Mouse (Mus musculus) lung, embryonic 14.5 days (tissue): ENCODE measurements at regions not wholly inside any gene's neighbourhood (a gene's known extent, or its start where the extent isn't known, plus 50 kb on each side); places are given as distances from the start of the nearest gene placed in this dataset.

ENCODE experiments used
- ATAC-seq: fragments of 200-750 bp; cut with Nextera tagmentation; 2 replicates; pipeline ENCODE4 v1.8.0; 2017; ENCODE audit warnings: mild to moderate bottlenecking, moderate TSS enrichment, moderate library complexity; ENCODE audit not compliant: insufficient read depth
- DNase-seq: peaks from one replicate; pipeline ENCODE4 v3.0.0-alpha.2; 2015
- H3K27ac ChIP-seq: fragments of 300-500 bp; sonication (generic); 2 replicates; pipeline ENCODE4 v1.5.1; 2014; ENCODE audit warnings: low read depth, mild to moderate bottlenecking, moderate library complexity
- H3K27me3 ChIP-seq: fragments of 300-500 bp; sonication (generic); 2 replicates; pipeline ENCODE4 v1.6.1; 2014; ENCODE audit warnings: low read length, control low read depth; ENCODE audit not compliant: insufficient read depth
- H3K36me3 ChIP-seq: fragments of 300-500 bp; sonication (generic); 2 replicates; pipeline ENCODE4 v1.6.1; 2014; ENCODE audit warnings: control low read depth; ENCODE audit not compliant: insufficient read depth
- H3K4me1 ChIP-seq: fragments of 300-500 bp; sonication (generic); 2 replicates; pipeline ENCODE4 v1.6.1; 2014; ENCODE audit warnings: antibody characterized with exemption, control low read depth; ENCODE audit not compliant: insufficient read depth
- H3K4me2 ChIP-seq: fragments of 300-500 bp; sonication (generic); 2 replicates; pipeline ENCODE4 v1.6.1; 2014; ENCODE audit warnings: mild to moderate bottlenecking
- H3K4me3 ChIP-seq: fragments of 300-500 bp; sonication (generic); 2 replicates; pipeline ENCODE4 v1.5.1; 2014; ENCODE audit warnings: low read depth, low read length
- H3K9ac ChIP-seq: fragments of 300-500 bp; sonication (generic); 2 replicates; pipeline ENCODE4 v1.6.1; 2014
- H3K9me3 ChIP-seq: fragments of 300-500 bp; sonication (generic); 2 replicates; pipeline ENCODE4 v1.6.1; 2016; ENCODE audit warnings: low read depth, low read length, control low read depth
- CTCF ChIP-seq: IDR thresholded peaks from 2 replicates; pipeline ENCODE4 v1.5.1; 2016; ENCODE audit warnings: antibody characterized with exemption, low read depth
- WGBS: fragments of 180-500 bp; shearing (Covaris S2); extraction: QIAGEN DNeasy Blood & Tissue Kit; methylation state at CpG from one replicate; pipeline ENCODE4 v1.1.7; 2014; 5-methylcytosine and 5-hydroxymethylcytosine counted together

DNA sequence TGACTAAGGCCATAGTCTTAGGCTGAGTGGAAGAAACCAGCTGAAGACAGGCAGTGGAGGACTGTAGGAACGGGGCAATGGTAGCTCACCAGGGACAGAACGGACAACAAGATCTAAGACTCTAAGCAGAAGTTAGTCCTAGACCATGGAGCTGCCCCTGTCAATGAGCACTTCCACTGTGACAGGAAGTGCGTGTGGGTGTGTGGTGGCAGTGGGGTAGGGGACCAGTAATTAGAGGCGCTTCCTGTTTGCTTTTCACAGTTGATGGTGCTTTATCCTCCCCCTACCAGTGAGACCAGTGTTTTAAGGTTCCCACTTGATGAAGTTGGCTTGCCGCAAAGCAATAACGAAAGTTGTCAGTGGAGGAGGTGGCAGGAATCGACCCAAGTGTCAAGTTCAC is 168.4 kb upstream of the 4930535I16Rik start:
- WGBS, result 79% methylated on average over 7 of the region's 7 CpGs
- Histone ChIP-seq H3K27me3 (no peaks in the 10 kb centered on the region), H3K4me3 (no peak overlapping the region), H3K36me3 (no peaks in the 10 kb centered on the region), H3K9me3 (no peaks in the 10 kb centered on the region), H3K4me1 (no peaks in the 10 kb centered on the region), H3K4me2 (no peak overlapping the region), H3K27ac (no peak overlapping the region), H3K9ac (no peak overlapping the region)
- TF ChIP-seq CTCF, result no peak
- ATAC-seq, result no peak
- no peak for DNase-seq

DNA sequence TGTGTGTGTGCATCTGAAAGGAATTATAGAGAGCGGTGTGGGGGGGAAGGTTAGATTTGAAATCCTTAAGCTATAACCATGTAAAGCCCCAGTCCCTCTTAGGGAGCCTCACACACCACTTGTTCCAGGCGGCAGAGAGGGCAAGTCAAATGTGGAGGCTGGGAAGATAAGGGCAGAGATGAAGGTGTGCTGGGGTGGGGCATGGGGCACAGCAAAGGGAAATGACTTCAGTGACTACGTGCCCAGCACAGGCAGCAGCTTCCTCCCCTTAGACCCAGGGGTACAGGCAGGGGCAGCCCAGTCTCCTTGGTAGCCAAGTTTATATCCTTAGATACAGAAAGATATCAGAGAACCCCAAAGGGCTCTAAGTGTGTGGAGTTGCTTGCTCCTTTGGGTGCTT is 161.8 kb upstream of the 4930535I16Rik start:
- no peaks in the 10 kb centered on the region for H3K36me3 ChIP-seq
- no peak overlapping the region for H3K4me3 ChIP-seq
- DNase-seq (no peak), ATAC-seq (no peak)
- TF ChIP-seq CTCF, result no peak
- WGBS, result 48% methylated on average over 3 of the region's 3 CpGs
- H3K9ac ChIP-seq, result no peak overlapping the region
- H3K27me3 ChIP-seq, result no peaks in the 10 kb centered on the region
- no peaks in the 10 kb centered on the region for H3K9me3 ChIP-seq
- no peaks in the 10 kb centered on the region for H3K4me1 ChIP-seq
- H3K4me2 ChIP-seq, result no peak overlapping the region
- H3K27ac ChIP-seq, result no peak overlapping the region

DNA sequence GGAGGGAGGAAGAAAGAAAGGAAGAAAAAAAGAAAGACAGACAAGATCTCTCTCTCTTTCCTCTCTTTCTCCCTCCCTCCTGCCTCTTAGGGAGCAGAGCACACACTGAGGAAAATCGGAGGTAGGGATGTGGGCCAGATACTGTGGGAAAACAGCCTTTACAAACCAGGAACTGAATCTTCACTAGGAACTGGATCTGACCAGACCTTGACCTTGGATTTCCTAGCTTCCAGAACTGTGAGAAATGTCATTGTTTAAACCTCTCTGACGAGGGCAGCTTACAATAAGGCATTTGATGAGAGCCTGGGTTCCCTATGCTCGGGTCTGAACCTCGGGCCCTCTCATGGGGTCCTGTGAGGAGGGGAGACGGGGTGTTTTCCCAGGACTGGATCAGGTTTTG is 157.7 kb upstream of the 4930535I16Rik start:
- no peaks in the 10 kb centered on the region for H3K27me3 ChIP-seq
- H3K4me3 ChIP-seq, result no peak overlapping the region
- TF ChIP-seq CTCF, result no peak
- H3K27ac ChIP-seq, result no peak overlapping the region
- DNase-seq (no peak), ATAC-seq (no peak)
- no peaks in the 10 kb centered on the region for H3K36me3 ChIP-seq
- H3K4me1 ChIP-seq, result no peaks in the 10 kb centered on the region
- WGBS, result 61% methylated on average over 5 of the region's 5 CpGs
- no peak overlapping the region for H3K4me2 ChIP-seq
- H3K9me3 ChIP-seq, result no peaks in the 10 kb centered on the region
- H3K9ac ChIP-seq, result no peak overlapping the region

DNA sequence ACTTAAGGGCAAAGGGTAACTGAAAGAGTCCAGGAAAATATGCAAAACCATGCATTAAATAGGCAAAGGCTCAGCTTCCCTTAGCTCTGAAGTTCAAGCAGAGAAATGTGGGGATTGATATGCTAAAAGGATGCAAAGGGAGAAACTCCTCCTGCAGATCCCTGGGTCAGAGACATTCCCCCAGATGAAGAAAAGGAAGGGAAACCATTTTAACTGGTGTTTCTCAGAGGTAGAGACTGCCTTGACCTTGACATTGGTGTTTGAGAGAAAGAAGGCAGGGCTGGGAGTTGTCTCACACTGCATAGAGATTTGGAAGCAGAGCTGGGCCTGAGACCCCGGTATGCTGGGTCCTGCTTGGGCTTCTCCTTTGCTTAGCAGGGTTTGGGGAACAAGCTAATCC is 155.8 kb upstream of the 4930535I16Rik start:
- no peak for ATAC-seq
- H3K9me3 ChIP-seq, result no peaks in the 10 kb centered on the region
- no peak overlapping the region for H3K9ac ChIP-seq
- H3K36me3 ChIP-seq, result no peaks in the 10 kb centered on the region
- no peaks in the 10 kb centered on the region for H3K27me3 ChIP-seq
- no peaks in the 10 kb centered on the region for H3K4me1 ChIP-seq
- no peak for DNase-seq
- no peak overlapping the region for H3K4me2 ChIP-seq
- no peak overlapping the region for H3K27ac ChIP-seq
- no peak overlapping the region for H3K4me3 ChIP-seq
- no peak for TF ChIP-seq CTCF
- WGBS, result 65% methylated on average over 1 of the region's 1 CpGs

DNA sequence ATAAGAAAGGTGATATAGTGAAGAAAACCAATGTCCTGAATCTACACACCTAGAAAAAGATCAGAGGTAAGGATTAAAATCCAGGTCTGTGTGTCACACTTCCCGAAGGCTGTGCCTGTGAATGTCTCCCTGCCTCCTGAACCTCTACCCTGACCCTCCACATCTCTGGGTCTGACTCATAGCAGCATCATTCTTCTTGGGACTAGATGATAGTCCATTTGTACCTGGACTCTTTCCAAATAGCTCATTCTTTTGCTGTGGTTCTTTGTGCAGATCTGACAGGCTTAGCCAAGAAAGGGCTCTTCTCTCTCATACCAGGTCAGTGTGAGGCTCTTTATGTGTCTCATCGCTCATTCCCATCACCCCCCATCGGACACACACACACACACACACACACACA is 146.8 kb upstream of the 4930535I16Rik start:
- Histone ChIP-seq H3K4me3 (no peak overlapping the region), H3K36me3 (no peaks in the 10 kb centered on the region), H3K4me2 (no peak overlapping the region), H3K9ac (no peak overlapping the region), H3K27ac (no peak overlapping the region), H3K4me1 (no peaks in the 10 kb centered on the region), H3K27me3 (no peaks in the 10 kb centered on the region), H3K9me3 (no peaks in the 10 kb centered on the region)
- TF ChIP-seq CTCF, result no peak
- no peak for DNase-seq
- WGBS, result 70% methylated on average over 3 of the region's 3 CpGs
- ATAC-seq, result no peak

DNA sequence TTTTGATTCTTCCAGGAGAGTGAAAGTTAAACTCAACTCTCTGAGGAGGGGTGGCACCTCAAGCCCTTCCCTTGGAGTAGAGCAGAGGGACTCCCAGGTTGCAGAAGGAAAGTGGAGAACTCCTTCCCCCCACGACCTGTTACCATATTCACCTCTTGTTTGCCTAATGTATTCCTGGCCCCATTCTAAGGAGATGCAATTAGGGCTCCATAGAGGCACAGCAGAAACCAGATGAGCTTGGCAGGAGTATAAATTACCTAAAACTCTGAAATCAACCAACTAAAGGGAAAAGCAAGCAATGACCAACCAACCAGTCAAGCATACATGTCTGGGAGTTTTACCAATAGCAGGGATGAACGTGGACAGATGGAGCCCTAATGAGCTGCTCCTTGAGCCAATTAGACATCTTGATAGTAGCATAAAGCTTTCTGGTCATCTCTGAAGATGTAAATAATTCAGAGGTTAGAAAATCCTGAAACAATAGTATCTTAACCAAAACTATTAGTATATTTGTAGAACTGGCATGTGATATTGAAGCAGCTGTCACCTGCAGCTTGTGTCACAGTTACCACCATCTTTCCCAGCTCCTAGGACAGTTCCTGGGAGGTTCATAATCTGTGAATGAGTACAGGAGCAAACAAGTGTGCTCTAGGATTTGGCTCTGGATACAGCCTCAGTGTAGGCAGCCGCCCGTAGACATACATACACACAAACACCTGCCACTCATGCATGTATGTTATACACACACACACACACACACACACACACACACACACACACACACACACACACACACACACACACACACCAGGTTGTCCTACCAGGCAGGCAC is 145.7 kb upstream of the 4930535I16Rik start:
- Histone ChIP-seq H3K36me3 (no peaks in the 10 kb centered on the region), H3K9ac (no peak overlapping the region), H3K4me3 (no peak overlapping the region), H3K9me3 (no peaks in the 10 kb centered on the region), H3K4me1 (no peaks in the 10 kb centered on the region), H3K27me3 (no peaks in the 10 kb centered on the region), H3K4me2 (no peak overlapping the region), H3K27ac (no peak overlapping the region)
- no peak for TF ChIP-seq CTCF
- ATAC-seq (no peak), DNase-seq (no peak)
- WGBS, result 61% methylated on average over 4 of the region's 4 CpGs

DNA sequence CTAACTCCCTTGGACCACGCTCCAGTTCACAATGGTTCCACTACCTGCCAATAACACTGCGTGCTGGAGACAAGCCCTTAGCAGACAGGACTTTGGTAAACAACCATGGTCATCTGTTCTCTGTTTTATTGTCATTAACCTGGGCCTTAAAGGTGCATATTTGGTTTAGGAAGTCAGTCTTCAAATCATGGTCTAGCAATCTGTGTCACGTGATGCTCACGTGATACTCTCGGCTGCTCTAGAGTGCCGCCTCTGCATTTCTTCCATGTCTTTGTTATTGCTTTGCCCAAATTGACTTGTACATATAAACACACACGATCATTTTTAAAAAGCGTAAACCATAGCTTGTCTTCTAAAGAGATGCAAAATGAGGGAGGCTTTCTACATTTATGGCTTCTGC is 139.8 kb upstream of the 4930535I16Rik start:
- Histone ChIP-seq H3K4me1 (no peaks in the 10 kb centered on the region), H3K36me3 (no peaks in the 10 kb centered on the region), H3K27me3 (no peaks in the 10 kb centered on the region), H3K9ac (no peak overlapping the region), H3K9me3 (no peaks in the 10 kb centered on the region), H3K4me2 (no peak overlapping the region), H3K27ac (no peak overlapping the region), H3K4me3 (no peak overlapping the region)
- DNase-seq, result no peak
- no peak for TF ChIP-seq CTCF
- WGBS, result 83% methylated on average over 8 of the region's 8 CpGs
- ATAC-seq, result no peak
